Mouse (Mus musculus): ENCODE results near the gene Scnn1g.

Gene Scnn1g

DNA sequence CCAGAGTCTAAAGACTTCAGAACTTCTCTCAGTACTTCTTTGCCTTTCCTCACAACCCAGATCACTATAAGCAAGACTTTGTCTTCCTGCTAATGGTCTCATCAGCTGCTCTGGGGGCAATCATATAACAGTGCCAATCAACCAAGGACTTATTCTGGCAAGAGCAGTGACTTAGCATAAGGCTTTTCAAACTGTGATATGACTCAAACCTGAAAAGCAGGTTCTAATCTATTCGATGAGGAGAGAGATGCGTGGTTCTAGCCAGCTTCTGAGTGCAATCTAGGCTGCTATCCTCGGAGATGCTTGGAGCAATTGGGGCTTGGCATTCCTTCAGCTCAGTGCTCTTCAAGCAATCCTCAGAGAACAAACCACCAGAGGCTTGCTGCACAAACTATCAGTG lies 44.7 kb downstream of the Scnn1g start:
- no peak for DNase-seq

DNA sequence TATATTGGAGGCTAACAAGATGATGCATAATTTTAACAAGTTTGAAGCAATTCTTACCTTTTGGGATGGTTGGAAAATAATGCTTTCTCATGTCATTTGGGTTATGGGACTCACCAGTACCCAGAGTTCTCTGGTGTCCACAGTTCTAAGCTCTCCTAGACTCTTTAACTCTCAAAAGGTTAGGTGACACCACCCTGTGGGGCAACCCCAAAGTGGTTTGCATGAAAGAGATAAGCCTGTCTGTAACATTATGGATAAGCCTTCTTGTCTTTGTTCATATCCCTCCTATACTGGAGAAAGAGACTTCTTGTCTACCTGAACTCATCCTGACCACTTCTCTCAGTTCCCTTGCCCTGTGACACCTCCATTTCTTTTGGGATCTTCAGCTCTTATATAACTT lies 45.1 kb downstream of the Scnn1g start:
- no peak for DNase-seq

DNA sequence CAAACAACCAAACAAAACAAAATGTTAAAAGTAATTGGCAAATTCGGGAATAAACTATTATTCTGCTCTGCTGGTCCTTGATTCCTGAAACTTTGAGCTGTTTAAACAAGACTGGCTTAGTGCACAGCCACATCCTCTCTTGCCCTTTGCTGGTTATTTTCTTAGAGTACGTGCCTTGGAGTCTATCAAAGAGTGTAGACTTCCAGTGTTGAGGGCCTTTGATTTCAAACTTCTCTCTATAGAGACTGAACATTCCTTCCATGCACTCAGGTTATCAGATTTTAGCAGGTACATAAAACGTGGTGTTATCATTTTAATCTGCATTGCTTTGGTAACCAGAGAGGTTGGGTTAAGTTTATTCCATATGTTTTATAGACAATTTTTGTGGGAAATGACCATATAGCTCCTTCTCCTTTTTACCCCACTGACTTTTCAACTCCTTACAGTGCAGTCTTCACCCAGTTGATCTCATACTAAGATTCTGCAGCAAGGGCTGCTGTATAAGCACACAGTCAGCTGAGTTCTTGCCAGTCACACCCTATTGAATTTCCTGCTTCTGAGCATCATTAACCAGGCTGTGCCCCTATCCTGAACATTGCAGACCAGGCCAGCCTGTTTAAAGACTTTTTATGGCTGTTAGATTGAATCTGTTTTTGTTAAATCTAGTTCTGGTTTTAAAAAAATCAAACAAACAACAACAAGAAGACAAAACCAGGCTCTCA lies 48.1 kb downstream of the Scnn1g start:
- DNase-seq = no peak

DNA sequence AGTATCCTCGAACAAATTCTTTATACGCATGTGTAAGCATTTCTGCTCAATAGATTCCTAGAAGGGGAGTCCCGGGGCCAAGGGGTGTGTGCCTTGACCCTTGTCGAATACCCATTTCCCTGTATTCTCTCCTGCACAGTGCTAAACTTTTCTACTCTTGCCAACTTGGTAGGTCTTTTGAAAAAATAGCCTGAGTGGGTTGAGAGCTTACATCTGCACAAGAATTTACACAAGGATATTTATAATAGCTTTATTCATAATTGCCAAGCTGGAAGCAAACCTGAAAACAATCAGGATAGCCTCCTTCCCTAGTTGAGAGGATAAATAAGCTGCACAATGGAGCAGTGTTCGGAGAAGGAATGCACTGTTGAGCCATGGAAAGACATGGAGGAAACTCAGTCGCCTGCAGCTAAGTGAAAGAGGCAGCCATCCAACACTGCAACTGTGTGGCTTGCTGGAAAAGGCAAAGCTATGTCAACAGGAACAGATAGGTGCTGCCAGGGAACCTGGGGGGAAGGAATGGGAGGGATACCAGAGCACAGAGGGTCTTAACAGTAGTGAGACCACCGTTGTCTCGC lies 51.5 kb downstream of the Scnn1g start:
- DNase-seq = no peak

DNA sequence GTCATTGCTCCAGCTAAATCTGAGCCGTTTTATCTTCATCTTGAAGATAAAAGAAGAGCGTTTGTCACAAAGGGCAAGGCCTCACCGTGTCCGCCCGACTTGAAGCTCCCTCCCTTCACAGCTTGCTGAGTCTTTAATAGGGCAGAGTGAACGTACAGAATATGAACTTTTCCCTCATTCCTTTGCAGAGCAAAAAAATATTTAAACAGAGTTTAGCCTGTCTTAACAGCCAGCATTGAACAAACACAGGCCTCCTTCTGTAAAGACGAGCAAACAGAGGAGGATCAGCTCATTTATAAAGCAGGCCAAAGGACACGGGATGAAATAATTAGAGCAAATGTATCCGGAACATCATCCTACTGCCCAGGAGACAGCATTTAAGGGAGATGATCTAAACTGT lies 63.5 kb downstream of the Scnn1g start:
- no peak for DNase-seq

DNA sequence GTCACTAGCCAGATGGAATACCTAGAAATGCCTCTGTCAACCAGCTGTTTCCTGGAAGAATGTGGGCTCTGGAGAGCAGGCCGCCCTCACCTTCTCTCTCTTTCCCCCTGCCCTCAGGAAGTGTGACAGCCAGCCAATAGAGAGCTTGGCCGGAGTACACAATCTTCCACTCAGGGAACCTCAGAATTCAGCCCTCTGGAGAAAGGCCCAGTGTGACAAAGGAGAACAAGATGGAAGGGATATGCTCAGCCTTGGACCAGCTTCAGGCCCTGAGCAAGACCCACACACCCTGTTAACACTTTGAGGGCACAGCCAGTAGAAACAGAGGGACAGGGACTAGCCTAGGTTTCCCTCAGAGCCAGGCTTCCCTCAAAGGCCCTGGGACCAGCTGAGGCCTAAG lies 68.2 kb downstream of the Scnn1g start:
- DNase-seq = no peak

DNA sequence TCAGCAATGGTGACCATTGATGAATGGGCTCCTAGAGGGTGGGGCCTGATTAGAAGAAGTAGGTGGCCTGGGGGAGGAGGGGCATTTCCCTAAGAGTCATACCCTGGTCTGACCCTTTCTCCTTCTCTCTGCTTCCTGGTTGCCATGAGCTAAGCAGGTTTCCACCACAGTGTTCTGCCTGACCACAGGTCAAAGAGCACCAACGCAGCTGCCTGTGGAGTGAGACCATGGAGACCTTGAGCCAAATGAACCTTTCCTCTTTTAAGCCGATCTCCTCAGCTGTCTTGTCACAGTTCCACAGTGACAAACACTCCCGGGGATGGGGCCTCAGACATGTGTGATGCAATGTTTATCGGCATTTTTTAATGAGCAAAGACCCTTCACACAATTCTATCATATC lies 68.7 kb downstream of the Scnn1g start:
- DNase-seq = no peak

DNA sequence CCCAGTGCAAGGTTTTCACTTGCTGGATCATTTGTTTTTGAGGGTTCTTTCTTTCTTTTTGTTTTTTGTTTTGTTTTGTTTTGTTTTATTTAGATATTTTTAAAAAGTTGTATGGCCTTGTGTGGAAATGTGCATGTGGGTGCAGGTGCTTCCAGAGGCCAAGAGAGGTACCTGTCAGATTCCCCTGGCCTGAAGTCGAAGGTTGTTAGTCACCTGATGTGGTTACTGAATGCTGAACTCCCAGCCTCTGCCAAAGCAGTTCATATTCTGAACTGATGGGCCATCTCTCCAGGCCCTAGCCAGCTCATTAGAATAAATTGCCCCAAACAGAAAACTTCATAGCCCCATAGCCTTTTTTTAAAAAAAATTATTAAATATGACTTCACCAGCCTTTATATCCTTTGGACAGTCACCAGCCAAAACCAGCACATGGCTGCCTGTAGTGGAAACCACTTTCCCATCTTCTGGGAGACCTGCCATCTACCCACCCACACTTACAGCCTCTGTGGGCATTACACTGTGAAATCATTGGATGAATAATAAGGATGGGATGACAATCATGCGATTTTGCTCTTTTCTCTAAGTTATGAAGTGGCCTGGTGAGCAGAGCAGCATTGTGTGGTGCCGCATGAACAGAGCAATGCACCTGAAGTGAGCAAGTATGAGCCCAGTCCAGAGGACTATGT lies 71.7 kb downstream of the Scnn1g start:
- no peak for DNase-seq

DNA sequence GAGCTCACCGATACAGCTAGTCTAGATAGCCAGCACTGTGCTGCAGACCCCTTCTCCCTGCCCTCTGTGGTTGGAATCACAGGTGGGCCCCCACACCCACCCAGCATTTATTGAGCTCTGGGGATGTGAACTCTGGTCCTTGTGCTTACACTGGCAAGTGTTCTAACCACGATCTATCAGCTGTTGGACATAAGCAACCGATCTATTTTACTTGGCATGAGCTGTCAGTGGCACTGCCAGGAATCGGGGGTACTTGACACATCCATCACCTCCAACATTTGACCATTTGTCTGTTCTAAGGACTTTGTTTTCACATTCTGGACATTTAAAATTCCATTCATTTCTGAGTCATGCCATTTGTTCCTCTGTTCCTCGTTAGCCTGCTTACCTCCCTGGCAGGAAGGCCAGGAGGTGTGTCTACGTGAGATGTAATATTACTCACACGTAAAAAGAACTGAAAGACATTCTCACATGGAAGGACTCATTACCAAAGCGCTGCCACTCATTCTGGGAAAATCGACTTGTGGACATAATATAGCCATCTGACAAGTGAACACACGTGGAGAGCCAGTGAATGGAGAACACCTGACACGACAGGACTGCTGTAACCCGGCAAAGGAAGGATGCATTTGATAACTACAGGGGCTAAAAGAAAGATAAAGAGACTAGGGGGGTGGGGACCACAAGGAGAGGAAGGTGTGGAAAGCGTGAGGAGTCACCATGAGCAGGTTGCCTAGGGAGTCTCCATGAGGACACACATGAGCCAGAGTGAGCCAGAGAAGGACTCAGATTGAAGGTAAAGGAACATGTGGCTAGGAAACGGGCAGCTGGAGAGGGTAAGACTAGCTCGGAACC lies 73.7 kb downstream of the Scnn1g start:
- no peak for DNase-seq
